Mouse (Mus musculus): ENCODE measurements around the gene Tinf2. TPM values are rescaled to one million over a fixed set of nuclear protein-coding genes. Genes with fewer than 3 reads are reported as not detected.
A peak's percentile ranks its signal among the peaks of the same experiment; 100 is the strongest.

Gene Tinf2
- polyA plus RNA-seq, 1 experiment = 8.2 TPM

- Histone ChIP-seq H3K4me1 (ENCODE audit: control insufficient read depth, insufficient read depth, insufficient read length, low read length) (peaks cover 3% of the 10 kb centered on the region; the same call in 1 of the 2 replicates), H3K27ac (replicated peaks; ENCODE audit: low read depth, low read length) (peak overlapping the region; percentile 58), H3K4me3 (ENCODE audit: insufficient read depth, low read depth, low read length) (peak overlapping the region; percentile 74)
These were observed 46.6 kb downstream of the Tinf2 start for GRCm38 (mm10) chr14:55634874-55635522.

GRCm38 (mm10) chr14:55629312-55629711, 52.3 kb downstream of the Tinf2 start:
- Histone ChIP-seq H3K27ac (replicated peaks; ENCODE audit: low read depth, low read length) (no peak overlapping the region), H3K4me1 (ENCODE audit: control insufficient read depth, insufficient read depth, insufficient read length, low read length) (no peaks in the 10 kb centered on the region), H3K4me3 (ENCODE audit: insufficient read depth, low read depth, low read length) (no peak overlapping the region)

DNA sequence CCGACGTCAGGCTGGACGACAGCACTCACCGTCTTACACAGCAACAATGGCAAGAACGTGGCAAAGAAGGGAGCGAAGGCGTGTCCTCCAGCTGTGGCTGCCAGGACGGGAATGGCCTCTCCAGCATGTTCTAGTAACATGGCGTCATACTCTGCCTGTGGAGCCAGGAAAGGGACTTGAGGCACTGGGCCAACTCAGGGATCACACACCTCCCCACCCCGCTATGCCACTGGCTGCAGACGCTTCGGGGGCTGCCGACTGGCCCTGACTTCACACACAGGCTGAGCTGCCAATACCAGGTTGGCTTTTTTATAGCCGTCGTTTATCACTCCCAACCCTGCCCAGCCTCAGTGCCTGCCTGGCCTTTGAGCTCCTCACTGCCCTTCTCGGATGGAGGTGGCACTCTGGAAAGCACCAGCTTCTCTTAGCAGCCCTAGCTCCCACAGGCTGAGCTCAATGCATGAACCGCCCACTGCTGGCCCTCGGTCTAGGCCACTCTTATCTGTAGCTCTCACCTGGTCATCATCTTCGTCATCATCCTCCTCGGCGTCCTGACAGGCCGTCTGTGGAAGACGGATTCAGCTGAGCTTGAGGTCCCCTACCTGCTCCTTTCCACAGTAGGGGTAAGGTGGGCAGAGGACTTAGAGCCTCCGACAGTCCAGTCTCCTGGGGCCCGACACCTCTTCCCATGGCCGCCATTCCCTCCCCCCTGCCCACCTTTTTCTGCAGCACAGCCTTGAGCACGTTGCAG, 53.4 kb downstream of the Tinf2 start:
- Histone ChIP-seq H3K27ac (replicated peaks; ENCODE audit: low read depth, low read length) (no peak overlapping the region), H3K4me3 (ENCODE audit: insufficient read depth, low read depth, low read length) (no peak overlapping the region), H3K4me1 (ENCODE audit: control insufficient read depth, insufficient read depth, insufficient read length, low read length) (no peaks in the 10 kb centered on the region)

Other genes starting within 250 kb of the Tinf2 start
- 176 and 206 TPM in 2 replicates for gene Dhrs4, start 203.1 kb downstream of the Tinf2 start, polyA plus RNA-seq (2012; ENCODE audit: insufficient read depth, insufficient read length, missing spikeins)
- 0.48 and 0.54 TPM in 2 replicates for gene Carmil3, start 191.2 kb downstream of the Tinf2 start, polyA plus RNA-seq (2012; ENCODE audit: insufficient read depth, insufficient read length, missing spikeins)
- not detected in 2 replicates for gene Cpne6, start 171.4 kb downstream of the Tinf2 start, polyA plus RNA-seq (2012; ENCODE audit: insufficient read depth, insufficient read length, missing spikeins)
- gene Nrl, start 156.8 kb downstream of the Tinf2 start, polyA plus RNA-seq (2012; ENCODE audit: insufficient read depth, insufficient read length, missing spikeins) = not detected in 2 replicates
- gene Pck2, start 141.6 kb downstream of the Tinf2 start, polyA plus RNA-seq (2012; ENCODE audit: insufficient read depth, insufficient read length, missing spikeins) = 5.0 and 10.3 TPM in 2 replicates
- gene Dcaf11, start 121.8 kb downstream of the Tinf2 start, polyA plus RNA-seq (2012; ENCODE audit: insufficient read depth, insufficient read length, missing spikeins) = 45.4 and 56.7 TPM in 2 replicates
- not detected in 2 replicates for gene A730061H03Rik, start 121.4 kb downstream of the Tinf2 start, polyA plus RNA-seq (2012; ENCODE audit: insufficient read depth, insufficient read length, missing spikeins)
- gene Fitm1, start 106.2 kb downstream of the Tinf2 start, polyA plus RNA-seq (2012; ENCODE audit: insufficient read depth, insufficient read length, missing spikeins) = 4.7 and 5.4 TPM in 2 replicates
- 191 and 217 TPM in 2 replicates for gene Psme1, start 103.7 kb downstream of the Tinf2 start, polyA plus RNA-seq (2012; ENCODE audit: insufficient read depth, insufficient read length, missing spikeins)
- 42.1 and 45.5 TPM in 2 replicates for gene Emc9, start 96.5 kb downstream of the Tinf2 start, polyA plus RNA-seq (2012; ENCODE audit: insufficient read depth, insufficient read length, missing spikeins)
- 248 and 256 TPM in 2 replicates for gene Psme2, start 90.7 kb downstream of the Tinf2 start, polyA plus RNA-seq (2012; ENCODE audit: insufficient read depth, insufficient read length, missing spikeins)
- gene Rnf31, start 90.1 kb downstream of the Tinf2 start, polyA plus RNA-seq (2012; ENCODE audit: insufficient read depth, insufficient read length, missing spikeins) = 11.1 and 12.0 TPM in 2 replicates
- gene Irf9, start 78.2 kb downstream of the Tinf2 start, polyA plus RNA-seq (2012; ENCODE audit: insufficient read depth, insufficient read length, missing spikeins) = 4.8 and 7.4 TPM in 2 replicates
- not detected in 2 replicates for gene Rec8, start 63.8 kb downstream of the Tinf2 start, polyA plus RNA-seq (2012; ENCODE audit: insufficient read depth, insufficient read length, missing spikeins)
- 25.0 and 31.0 TPM in 2 replicates for gene Ipo4, start 45.9 kb downstream of the Tinf2 start, polyA plus RNA-seq (2012; ENCODE audit: insufficient read depth, insufficient read length, missing spikeins)
- gene Gm49378, start 43.9 kb downstream of the Tinf2 start, polyA plus RNA-seq (2012; ENCODE audit: insufficient read depth, insufficient read length, missing spikeins) = 2.7 and 3.4 TPM in 2 replicates
- gene Tm9sf1, start 38.0 kb downstream of the Tinf2 start, polyA plus RNA-seq (2012; ENCODE audit: insufficient read depth, insufficient read length, missing spikeins) = 21.6 and 26.6 TPM in 2 replicates
- not detected in 2 replicates for gene Tssk4, start 31.6 kb downstream of the Tinf2 start, polyA plus RNA-seq (2012; ENCODE audit: insufficient read depth, insufficient read length, missing spikeins)
- 29.0 and 33.3 TPM in 2 replicates for gene Mdp1, start 21.3 kb downstream of the Tinf2 start, polyA plus RNA-seq (2012; ENCODE audit: insufficient read depth, insufficient read length, missing spikeins)
- 19.8 and 20.3 TPM in 2 replicates for gene Gmpr2, start 9.9 kb downstream of the Tinf2 start, polyA plus RNA-seq (2012; ENCODE audit: insufficient read depth, insufficient read length, missing spikeins)
- gene Nedd8, start 9.7 kb downstream of the Tinf2 start, polyA plus RNA-seq (2012; ENCODE audit: insufficient read depth, insufficient read length, missing spikeins) = 243 and 245 TPM in 2 replicates
- not detected in 2 replicates for gene Tgm1, start 32.1 kb upstream of the Tinf2 start, polyA plus RNA-seq (2012; ENCODE audit: insufficient read depth, insufficient read length, missing spikeins)
- gene Rabggta, start 40.4 kb upstream of the Tinf2 start, polyA plus RNA-seq (2012; ENCODE audit: insufficient read depth, insufficient read length, missing spikeins) = 8.9 and 10.1 TPM in 2 replicates
- 58.8 and 101 TPM in 2 replicates for gene Dhrs1, start 63.9 kb upstream of the Tinf2 start, polyA plus RNA-seq (2012; ENCODE audit: insufficient read depth, insufficient read length, missing spikeins)
- 4.8 and 5.5 TPM in 2 replicates for gene Nop9, start 63.9 kb upstream of the Tinf2 start, polyA plus RNA-seq (2012; ENCODE audit: insufficient read depth, insufficient read length, missing spikeins)
- gene Cideb, start 76.6 kb upstream of the Tinf2 start, polyA plus RNA-seq (2012; ENCODE audit: insufficient read depth, insufficient read length, missing spikeins) = 16.3 and 27.9 TPM in 2 replicates
- gene Ltb4r2, start 79.6 kb upstream of the Tinf2 start, polyA plus RNA-seq (2012; ENCODE audit: insufficient read depth, insufficient read length, missing spikeins) = not detected in 2 replicates
- not detected in 2 replicates for gene Ltb4r1, start 84.1 kb upstream of the Tinf2 start, polyA plus RNA-seq (2012; ENCODE audit: insufficient read depth, insufficient read length, missing spikeins)
- 4.1 and 6.3 TPM in 2 replicates for gene Adcy4, start 102.3 kb upstream of the Tinf2 start, polyA plus RNA-seq (2012; ENCODE audit: insufficient read depth, insufficient read length, missing spikeins)
- gene Ripk3, start 107.0 kb upstream of the Tinf2 start, polyA plus RNA-seq (2012; ENCODE audit: insufficient read depth, insufficient read length, missing spikeins) = 3.7 and 5.0 TPM in 2 replicates
- 1.5 and 1.8 TPM in 2 replicates for gene Nfatc4, start 141.3 kb upstream of the Tinf2 start, polyA plus RNA-seq (2012; ENCODE audit: insufficient read depth, insufficient read length, missing spikeins)
- gene Nynrin, start 172.2 kb upstream of the Tinf2 start, polyA plus RNA-seq (2012; ENCODE audit: insufficient read depth, insufficient read length, missing spikeins) = 0.87 and 1.0 TPM in 2 replicates
- not detected in 2 replicates for gene Cbln3, start 202.6 kb upstream of the Tinf2 start, polyA plus RNA-seq (2012; ENCODE audit: insufficient read depth, insufficient read length, missing spikeins)
- gene Khnyn, start 203.1 kb upstream of the Tinf2 start, polyA plus RNA-seq (2012; ENCODE audit: insufficient read depth, insufficient read length, missing spikeins) = 4.2 and 5.5 TPM in 2 replicates
- gene Sdr39u1, start 218.5 kb upstream of the Tinf2 start, polyA plus RNA-seq (2012; ENCODE audit: insufficient read depth, insufficient read length, missing spikeins) = 134 and 149 TPM in 2 replicates

Data from brown adipose tissue, adult 24 weeks (tissue).